Mouse (Mus musculus) liver, postnatal 0 days (tissue): ENCODE data around the gene Cdc14a. TPM values are rescaled to one million over a fixed set of nuclear protein-coding genes. Genes with fewer than 3 reads are reported as not detected.
"Not testable (repeated sequence)": the region's sequence is repeated elsewhere in the genome, so short reads cannot be mapped to it uniquely, and the experiment has no call there.

Experiments used
- ATAC-seq: fragments of 200-750 bp; cut with Nextera tagmentation; 2 replicates; pipeline ENCODE4 v1.8.0; 2017; ENCODE audit warnings: mild to moderate bottlenecking, moderate library complexity
- DNase-seq: peaks from one replicate; pipeline ENCODE4 v3.0.0-alpha.2; 2016
- H3K27ac ChIP-seq: fragments of 300-500 bp; sonication (generic); 2 replicates; pipeline ENCODE4 v1.5.1; 2014; ENCODE audit warnings: antibody characterized with exemption, moderate library complexity, mild to moderate bottlenecking, low read depth
- H3K27me3 ChIP-seq: fragments of 300-500 bp; sonication (generic); 2 replicates; pipeline ENCODE4 v1.6.1; 2014; ENCODE audit warnings: low read length, control low read depth, mixed read lengths; ENCODE audit not compliant: insufficient read depth
- H3K36me3 ChIP-seq: fragments of 300-500 bp; sonication (generic); replicated peaks from 2 replicates; pipeline ENCODE4 v1.6.1; 2014; ENCODE audit warnings: mild to moderate bottlenecking, control low read depth, low read length, moderate library complexity, mixed read lengths; ENCODE audit not compliant: insufficient read depth
- H3K4me1 ChIP-seq: fragments of 300-500 bp; sonication (generic); 2 replicates; pipeline ENCODE4 v1.6.1; 2014; ENCODE audit warnings: antibody characterized with exemption, mild to moderate bottlenecking, control low read depth; ENCODE audit not compliant: insufficient read depth
- H3K4me2 ChIP-seq: fragments of 300-500 bp; sonication (generic); 2 replicates; pipeline ENCODE4 v1.6.1; 2014; ENCODE audit warnings: low read depth, mild to moderate bottlenecking, low read length, moderate library complexity, mixed read lengths
- H3K4me3 ChIP-seq: fragments of 300-500 bp; sonication (generic); 2 replicates; pipeline ENCODE4 v1.5.1; 2014; ENCODE audit warnings: low read depth, low read length
- H3K9ac ChIP-seq: fragments of 300-500 bp; sonication (generic); replicated peaks from 2 replicates; pipeline ENCODE4 v1.6.1; 2014; ENCODE audit warnings: mild to moderate bottlenecking, moderate library complexity
- H3K9me3 ChIP-seq: fragments of 300-500 bp; sonication (generic); 2 replicates; pipeline ENCODE4 v1.6.1; 2016; ENCODE audit warnings: mild to moderate bottlenecking, control low read depth, low read length, mixed read lengths
- CTCF ChIP-seq: sonication (generic); IDR thresholded peaks from 2 replicates; pipeline ENCODE4 v1.5.1; 2016; ENCODE audit warnings: antibody characterized with exemption, low read depth
- EP300 ChIP-seq: IDR thresholded peaks from 2 replicates; pipeline ENCODE4 v1.6.1; 2016; ENCODE audit warnings: antibody characterized with exemption, low read depth, mild to moderate bottlenecking
- WGBS: fragments of 180-500 bp; shearing (Covaris S2); extraction: QIAGEN DNeasy Blood & Tissue Kit; methylation state at CpG from one replicate; pipeline ENCODE4 v1.1.7; 2014; ENCODE audit not compliant: insufficient replicate concordance; 5-methylcytosine and 5-hydroxymethylcytosine counted together
- polyA plus RNA-seq: library from polyadenylated mRNA; unstranded; fragments of >200 nt; fragmentation: Nextera tagmentation; extraction: Ambion mirVana; gene quantifications from 2 replicates; pipeline ENCODE4 v1.2.1, GENCODE M21; 2015

Cdc14a gene
- polyA plus RNA-seq, 1 experiment from 2014 or later = 1.5 TPM

GRCm38 (mm10) chr3:116355026-116355788, 68.6 kb downstream of the Cdc14a start:
- ATAC-seq = no peak
- Histone ChIP-seq H3K4me3 (no peak overlapping the region), H3K27me3 (no peaks in the 10 kb centered on the region), H3K9me3 (no peaks in the 10 kb centered on the region), H3K9ac (no peak overlapping the region), H3K4me1 (no peaks in the 10 kb centered on the region), H3K36me3 (no peaks in the 10 kb centered on the region), H3K27ac (no peak overlapping the region), H3K4me2 (no peak overlapping the region)
- WGBS = 82% methylated on average over 15 of the region's 15 CpGs
- no peak for TF ChIP-seq CTCF
- TF ChIP-seq EP300 = no peak
- DNase-seq = no peak

- TF ChIP-seq CTCF (no peak), EP300 (no peak)
- no peaks in the 10 kb centered on the region for H3K9me3 ChIP-seq
- WGBS = 78% methylated on average over 6 of the region's 6 CpGs
- DNase-seq = no peak
- H3K9ac ChIP-seq = no peak overlapping the region
- H3K27ac ChIP-seq = no peak overlapping the region
- H3K4me3 ChIP-seq = no peak overlapping the region
- H3K4me2 ChIP-seq = no peak overlapping the region
- no peak for ATAC-seq
- H3K4me1 ChIP-seq = no peaks in the 10 kb centered on the region
- H3K36me3 ChIP-seq = no peaks in the 10 kb centered on the region
- H3K27me3 ChIP-seq = no peaks in the 10 kb centered on the region
Observed at GRCm38 (mm10) chr3:116352486-116352885, 71.3 kb downstream of the Cdc14a start.

GRCm38 (mm10) chr3:116350389-116350967, 73.4 kb downstream of the Cdc14a start:
- WGBS = 87% methylated on average over 6 of the region's 6 CpGs
- Histone ChIP-seq H3K9me3 (no peaks in the 10 kb centered on the region), H3K4me2 (no peak overlapping the region), H3K9ac (no peak overlapping the region), H3K4me3 (no peak overlapping the region), H3K36me3 (no peaks in the 10 kb centered on the region), H3K27me3 (no peaks in the 10 kb centered on the region), H3K27ac (no peak overlapping the region), H3K4me1 (no peaks in the 10 kb centered on the region)
- ATAC-seq = no peak
- no peak for DNase-seq
- TF ChIP-seq CTCF (no peak), EP300 (no peak)

GRCm38 (mm10) chr3:116347571-116347970, 76.3 kb downstream of the Cdc14a start:
- not testable (repeated sequence) for H3K27ac ChIP-seq, H3K4me1 ChIP-seq, ATAC-seq, H3K4me2 ChIP-seq, DNase-seq, H3K9me3 ChIP-seq, H3K4me3 ChIP-seq, H3K9ac ChIP-seq, H3K27me3 ChIP-seq, H3K36me3 ChIP-seq
- 94% methylated on average over 29 of the region's 29 CpGs for WGBS

- ATAC-seq (no peak), DNase-seq (no peak)
- H3K27ac ChIP-seq = no peak overlapping the region
- H3K4me2 ChIP-seq = no peak overlapping the region
- WGBS = 86% methylated on average over 11 of the region's 11 CpGs
- H3K36me3 ChIP-seq = no peaks in the 10 kb centered on the region
- H3K9ac ChIP-seq = no peak overlapping the region
- no peak for TF ChIP-seq EP300
- no peak for TF ChIP-seq CTCF
- H3K4me3 ChIP-seq = no peak overlapping the region
- H3K4me1 ChIP-seq = no peaks in the 10 kb centered on the region
- H3K27me3 ChIP-seq = no peaks in the 10 kb centered on the region
- no peaks in the 10 kb centered on the region for H3K9me3 ChIP-seq
Observed at GRCm38 (mm10) chr3:116345245-116345644, 78.6 kb downstream of the Cdc14a start.

- Histone ChIP-seq H3K9me3 (no peaks in the 10 kb centered on the region), H3K4me1 (no peaks in the 10 kb centered on the region), H3K36me3 (no peaks in the 10 kb centered on the region), H3K4me3 (no peak overlapping the region), H3K27me3 (no peaks in the 10 kb centered on the region), H3K27ac (no peak overlapping the region), H3K9ac (no peak overlapping the region), H3K4me2 (no peak overlapping the region)
- no peak for ATAC-seq
- DNase-seq = no peak
- TF ChIP-seq CTCF (no peak), EP300 (no peak)
- 90% methylated on average over 5 of the region's 5 CpGs for WGBS
Observed at GRCm38 (mm10) chr3:116342251-116342650, 81.6 kb downstream of the Cdc14a start.
